Mouse (Mus musculus): Measurements from ENCODE around the gene Il1rl2.

Il1rl2 gene

GRCm38 (mm10) chr1:40324955-40325702, 719 bp downstream of the Il1rl2 start:
- no peak for DNase-seq (ENCODE audit: extremely low read depth, low read depth)

GRCm38 (mm10) chr1:40325711-40326327, 1.4 kb downstream of the Il1rl2 start:
- DNase-seq (ENCODE audit: extremely low read depth, low read depth) = no peak

GRCm38 (mm10) chr1:40327604-40328003, 3.2 kb downstream of the Il1rl2 start:
- no peak for DNase-seq (ENCODE audit: extremely low read depth, low read depth)

GRCm38 (mm10) chr1:40329526-40329925, 5.1 kb downstream of the Il1rl2 start:
- no peak for DNase-seq (ENCODE audit: extremely low read depth, low read depth)

- DNase-seq (ENCODE audit: extremely low read depth, low read depth) = no peak
Measured at GRCm38 (mm10) chr1:40330181-40330580, 5.8 kb downstream of the Il1rl2 start.

GRCm38 (mm10) chr1:40339346-40339745, 14.9 kb downstream of the Il1rl2 start:
- no peak for DNase-seq (ENCODE audit: extremely low read depth, low read depth)

GRCm38 (mm10) chr1:40340102-40340501, 15.7 kb downstream of the Il1rl2 start:
- DNase-seq (ENCODE audit: extremely low read depth, low read depth) = peak; percentile 48

GRCm38 (mm10) chr1:40352158-40352903, 27.9 kb downstream of the Il1rl2 start:
- DNase-seq (ENCODE audit: extremely low read depth, low read depth) = peak; percentile 21

- DNase-seq (ENCODE audit: extremely low read depth, low read depth) = no peak
Measured at GRCm38 (mm10) chr1:40352904-40353286, 28.5 kb downstream of the Il1rl2 start.

- DNase-seq (ENCODE audit: extremely low read depth, low read depth) = peak; percentile 50
Measured at GRCm38 (mm10) chr1:40354665-40355064, 30.3 kb downstream of the Il1rl2 start.

GRCm38 (mm10) chr1:40355431-40355843, 31.0 kb downstream of the Il1rl2 start:
- no peak for DNase-seq (ENCODE audit: extremely low read depth, low read depth)

- DNase-seq (ENCODE audit: extremely low read depth, low read depth) = peak; percentile 81
Measured at GRCm38 (mm10) chr1:40355904-40356521, 31.6 kb downstream of the Il1rl2 start.

- DNase-seq (ENCODE audit: extremely low read depth, low read depth) = no peak
Measured at GRCm38 (mm10) chr1:40357921-40358320, 33.5 kb downstream of the Il1rl2 start.

- DNase-seq (ENCODE audit: extremely low read depth, low read depth) = no peak
Measured at GRCm38 (mm10) chr1:40358351-40358750, 33.9 kb downstream of the Il1rl2 start.

- DNase-seq (ENCODE audit: extremely low read depth, low read depth) = no peak
Measured at GRCm38 (mm10) chr1:40358771-40359181, 34.4 kb downstream of the Il1rl2 start.

GRCm38 (mm10) chr1:40359731-40360130, 35.3 kb downstream of the Il1rl2 start:
- DNase-seq (ENCODE audit: extremely low read depth, low read depth) = no peak

GRCm38 (mm10) chr1:40360969-40361368, 36.6 kb downstream of the Il1rl2 start:
- no peak for DNase-seq (ENCODE audit: extremely low read depth, low read depth)

- no peak for DNase-seq (ENCODE audit: extremely low read depth, low read depth)
Measured at GRCm38 (mm10) chr1:40361596-40361995, 37.2 kb downstream of the Il1rl2 start.

- DNase-seq (ENCODE audit: extremely low read depth, low read depth) = no peak
Measured at GRCm38 (mm10) chr1:40362784-40363183, 38.4 kb downstream of the Il1rl2 start.

- no peak for DNase-seq (ENCODE audit: extremely low read depth, low read depth)
Measured at GRCm38 (mm10) chr1:40372951-40373350, 48.5 kb downstream of the Il1rl2 start.

GRCm38 (mm10) chr1:40375148-40375547, 50.7 kb downstream of the Il1rl2 start:
- DNase-seq (ENCODE audit: extremely low read depth, low read depth) = no peak

- DNase-seq (ENCODE audit: extremely low read depth, low read depth) = no peak
Measured at GRCm38 (mm10) chr1:40376745-40377144, 52.3 kb downstream of the Il1rl2 start.

Data from MEL-GATA-1-ER (cell line).